Mouse (Mus musculus) ES-CJ7 (cell line): ENCODE measurements at regions not wholly inside any gene's neighbourhood (a gene's known extent, or its start where the extent isn't known, plus 50 kb on each side); places are given as distances from the start of the nearest gene placed in this dataset.

Source experiments
- DNase-seq: peaks from one replicate; pipeline ENCODE4 v3.0.0; 2011; ENCODE audit warnings: low read depth, low spot score

DNA sequence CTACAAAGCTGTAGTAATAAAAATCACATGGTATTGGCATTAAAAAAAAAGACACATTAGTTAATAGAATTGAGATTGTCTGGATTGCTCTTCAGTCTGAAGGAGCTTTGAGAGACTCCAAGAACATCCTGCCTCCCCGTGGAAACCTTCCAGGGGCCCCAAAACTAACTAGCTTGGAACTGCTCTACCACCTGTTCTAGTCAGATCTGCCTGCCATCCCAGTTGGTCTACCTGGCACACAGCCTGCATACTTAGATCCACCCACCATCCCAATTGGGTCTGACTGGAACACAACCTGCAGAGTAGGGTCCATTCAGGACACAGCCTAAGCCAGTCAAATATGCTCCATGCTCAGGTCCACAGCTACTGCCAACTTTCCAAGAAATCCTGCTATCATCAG lies 503.6 kb downstream of the Rapgef2 start:
- no peak for DNase-seq

DNA sequence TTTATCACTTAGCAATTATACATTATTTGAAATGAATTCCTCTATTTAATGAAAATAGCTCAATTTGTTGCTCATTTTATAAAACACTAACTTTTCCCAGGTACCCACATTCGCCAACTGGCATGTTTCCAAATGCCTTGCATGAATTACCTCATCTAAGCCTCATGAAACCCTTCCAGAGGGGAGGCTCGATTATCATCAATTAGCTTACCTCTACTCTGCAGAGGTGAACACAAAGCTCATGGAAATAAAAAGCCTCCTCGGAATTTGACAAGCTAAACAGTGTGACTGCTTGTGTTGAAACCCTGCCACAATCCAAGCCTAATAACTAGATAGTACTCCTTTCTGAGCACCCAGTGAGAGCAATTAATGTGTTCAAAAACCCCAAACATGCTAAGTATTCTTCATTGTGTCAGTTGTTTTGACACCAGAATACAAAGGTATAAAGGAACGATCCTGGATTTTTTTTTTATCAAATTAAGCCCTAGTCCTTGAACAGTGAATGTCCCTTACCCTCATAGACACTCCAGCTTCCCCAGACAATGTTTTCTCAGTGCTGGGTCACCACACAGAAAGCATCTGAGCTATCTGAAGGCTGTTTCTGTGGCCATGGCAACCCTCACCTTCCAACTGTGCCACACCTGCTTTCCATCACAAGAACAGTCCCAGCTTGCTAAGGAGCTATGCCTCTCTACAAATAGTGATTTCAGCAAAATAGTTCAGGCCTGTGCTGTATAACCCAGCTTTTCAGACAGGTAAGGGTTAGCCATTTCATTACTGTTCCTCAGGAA lies 530.4 kb downstream of the Rapgef2 start:
- no peak for DNase-seq

DNA sequence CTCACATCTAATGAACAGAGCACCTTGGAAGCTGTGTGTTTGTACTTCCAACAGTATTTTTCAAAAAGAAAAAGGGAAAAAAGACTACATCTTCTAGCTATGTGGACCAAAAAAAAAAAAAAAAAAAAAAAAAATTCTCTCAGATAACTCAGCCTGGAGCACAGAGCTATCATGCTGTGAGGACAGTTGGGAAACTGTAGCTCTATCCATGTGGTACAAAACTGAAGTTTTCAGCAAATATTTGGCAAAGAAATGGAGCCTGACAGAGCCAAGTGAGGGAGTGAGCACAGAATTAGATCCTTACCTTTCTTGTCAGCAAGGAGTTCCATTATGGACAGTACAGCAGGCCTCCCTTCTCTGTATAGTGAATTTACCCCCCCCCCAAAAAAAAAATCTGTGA lies 550.2 kb downstream of the Rapgef2 start:
- DNase-seq = no peak

DNA sequence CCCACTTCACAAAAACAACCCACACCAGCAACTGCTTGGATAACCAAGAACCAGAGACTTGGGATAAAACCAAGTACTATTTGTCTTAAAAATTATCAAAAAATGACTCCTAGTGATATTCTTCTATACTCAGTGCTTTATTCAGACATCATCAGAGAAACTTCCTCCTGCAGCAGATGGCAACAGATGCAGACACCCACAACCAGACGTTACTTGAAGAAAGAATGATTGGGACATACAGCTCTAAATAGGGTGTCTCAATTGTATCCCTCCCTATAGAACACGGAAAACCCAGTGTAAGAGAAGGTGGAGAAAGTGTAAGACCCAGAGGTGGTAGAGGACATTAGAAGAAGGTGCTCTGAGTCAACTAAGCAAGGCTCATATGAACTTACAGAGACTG lies 569.6 kb downstream of the Rapgef2 start:
- DNase-seq = no peak

DNA sequence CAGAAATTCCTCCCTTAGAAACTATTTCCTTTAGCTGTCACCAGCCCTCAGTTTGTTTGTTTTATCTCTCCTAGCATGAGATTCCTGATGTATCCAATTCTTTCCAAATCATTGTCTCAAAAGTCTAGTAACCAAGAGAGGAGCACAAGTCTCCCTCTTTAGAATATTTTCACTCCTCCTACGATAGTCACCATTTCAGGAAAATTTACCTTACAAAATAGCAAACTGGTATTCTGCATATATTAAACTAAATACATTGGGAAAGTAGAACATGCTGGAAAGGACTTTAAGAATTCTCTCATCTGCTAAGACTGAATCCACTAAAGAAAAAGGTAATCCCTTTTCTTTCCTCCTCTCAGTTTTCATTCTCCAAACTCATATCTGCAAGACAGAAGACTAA lies 578.6 kb downstream of the Rapgef2 start:
- DNase-seq = no peak

DNA sequence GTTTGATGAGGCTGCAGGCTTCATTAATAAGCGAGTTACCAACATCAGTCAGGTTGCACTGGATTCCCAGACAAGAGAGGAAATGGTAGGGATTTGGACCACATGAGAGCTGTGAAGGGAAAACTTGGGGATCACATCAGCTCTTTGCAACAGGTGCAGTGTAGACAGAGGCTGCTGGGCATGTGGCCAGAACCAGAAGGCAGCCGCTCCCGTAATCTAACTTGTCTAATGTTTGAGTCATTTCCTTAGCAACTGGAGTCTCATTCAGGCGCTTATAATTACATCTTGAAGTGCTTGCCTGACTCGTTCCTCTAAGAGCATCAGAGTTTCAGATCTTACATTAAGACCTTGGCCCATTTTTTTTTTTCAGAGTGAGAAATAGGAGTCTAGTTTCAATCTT lies 587.4 kb downstream of the Rapgef2 start:
- DNase-seq = no peak

DNA sequence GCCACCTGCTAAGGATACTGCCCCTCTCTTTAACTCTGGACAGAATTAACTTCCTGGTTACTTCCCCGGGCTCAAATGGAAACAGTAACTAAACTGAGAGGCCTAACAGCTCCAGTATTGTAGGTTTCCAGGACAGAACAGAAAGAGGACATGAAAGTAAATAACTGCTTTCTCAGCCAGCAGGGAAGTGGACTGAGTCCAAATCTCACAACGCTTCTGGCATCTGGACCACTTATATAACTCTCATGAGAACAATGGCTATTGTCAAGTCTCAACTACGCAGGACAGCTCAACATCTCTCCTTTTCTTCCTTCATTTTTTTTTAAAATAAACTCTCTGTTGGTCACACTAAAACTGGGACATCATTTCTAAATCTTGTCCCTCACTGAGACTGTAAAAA lies 594.8 kb downstream of the Rapgef2 start:
- no peak for DNase-seq

DNA sequence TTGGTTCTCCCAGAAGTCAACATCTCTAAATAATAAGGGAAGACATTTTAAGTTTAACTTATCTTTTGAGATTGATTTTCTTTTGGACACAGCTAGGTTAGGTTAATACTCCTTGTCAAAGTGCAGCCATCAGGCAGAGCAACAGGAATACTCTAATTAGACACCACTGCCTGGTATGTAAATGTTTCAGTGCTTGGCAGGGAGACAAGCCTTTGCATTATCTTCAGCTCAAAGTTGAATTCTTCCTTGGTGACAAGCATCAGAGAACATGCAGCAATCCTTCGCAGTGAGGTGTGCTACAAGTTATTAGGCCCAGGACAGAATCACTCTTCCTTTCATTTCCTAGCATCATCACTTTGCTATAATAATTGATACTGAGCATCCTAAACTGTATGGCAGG lies 608.7 kb downstream of the Rapgef2 start:
- no peak for DNase-seq

DNA sequence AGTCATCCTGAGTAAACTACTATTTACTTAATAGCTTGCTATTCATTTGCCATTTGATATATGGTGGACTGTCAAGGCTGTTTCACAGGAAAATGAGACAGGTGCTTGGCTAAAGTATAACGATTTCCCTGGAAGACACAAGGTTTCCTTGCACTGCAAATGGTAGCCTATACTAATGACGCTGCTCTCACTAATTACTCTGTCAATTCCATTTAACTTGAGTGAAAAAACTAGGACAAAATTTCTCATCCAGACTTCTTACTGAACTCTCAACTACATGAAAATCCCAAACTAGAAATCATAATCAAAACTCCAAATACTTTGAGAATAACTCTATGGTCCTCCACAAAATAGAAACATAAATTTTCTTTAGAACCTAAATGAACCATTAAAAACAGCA lies 609.5 kb downstream of the Rapgef2 start:
- DNase-seq = no peak

DNA sequence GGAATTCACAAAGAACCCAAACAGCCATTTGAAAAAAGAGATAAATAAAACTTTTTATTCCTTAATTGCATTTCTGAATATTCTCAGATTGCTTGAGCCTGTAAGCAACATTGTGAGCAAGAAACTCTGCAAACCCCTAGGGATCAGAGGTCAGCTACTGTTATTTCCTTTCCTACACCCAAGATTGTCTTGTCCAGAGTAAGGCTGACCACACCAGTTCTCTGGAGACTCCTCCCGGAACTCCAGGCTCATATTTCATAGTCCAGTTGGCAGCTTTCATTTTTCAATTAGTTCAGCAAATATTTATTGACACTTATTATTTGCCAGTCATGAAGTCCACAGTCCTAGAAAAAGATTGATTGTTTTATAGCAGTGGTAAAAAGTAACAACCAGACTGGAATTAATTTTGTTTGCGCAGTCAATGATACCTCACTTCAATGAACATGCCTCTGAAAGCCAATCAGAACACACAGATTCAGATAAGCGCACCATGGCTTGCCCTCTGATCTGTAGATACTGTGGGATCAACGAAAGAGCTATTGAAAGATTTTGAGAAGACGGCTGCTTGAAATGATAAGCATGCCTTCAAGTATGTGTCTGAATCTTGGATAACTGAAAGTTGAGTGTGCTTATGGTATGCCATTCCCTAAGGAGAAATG lies 611.7 kb downstream of the Rapgef2 start:
- DNase-seq = no peak

DNA sequence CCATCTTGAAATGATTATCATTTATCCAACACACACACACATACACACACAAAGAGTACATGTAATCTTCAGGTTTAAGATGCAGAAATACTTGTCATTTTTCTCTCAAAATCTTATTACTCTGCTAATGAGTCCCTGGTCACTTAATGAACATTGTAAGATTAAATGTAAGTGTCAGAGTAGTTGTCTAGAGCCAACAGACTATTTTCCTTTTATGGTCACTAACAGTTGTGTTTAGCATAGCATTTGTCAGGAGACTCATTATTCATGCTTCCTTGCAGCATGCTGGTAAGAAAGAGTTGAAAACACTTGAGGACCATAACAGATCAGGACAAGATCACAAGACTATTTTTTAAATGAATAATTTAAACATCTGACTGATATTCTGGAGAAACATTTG lies 618.3 kb downstream of the Rapgef2 start:
- no peak for DNase-seq

DNA sequence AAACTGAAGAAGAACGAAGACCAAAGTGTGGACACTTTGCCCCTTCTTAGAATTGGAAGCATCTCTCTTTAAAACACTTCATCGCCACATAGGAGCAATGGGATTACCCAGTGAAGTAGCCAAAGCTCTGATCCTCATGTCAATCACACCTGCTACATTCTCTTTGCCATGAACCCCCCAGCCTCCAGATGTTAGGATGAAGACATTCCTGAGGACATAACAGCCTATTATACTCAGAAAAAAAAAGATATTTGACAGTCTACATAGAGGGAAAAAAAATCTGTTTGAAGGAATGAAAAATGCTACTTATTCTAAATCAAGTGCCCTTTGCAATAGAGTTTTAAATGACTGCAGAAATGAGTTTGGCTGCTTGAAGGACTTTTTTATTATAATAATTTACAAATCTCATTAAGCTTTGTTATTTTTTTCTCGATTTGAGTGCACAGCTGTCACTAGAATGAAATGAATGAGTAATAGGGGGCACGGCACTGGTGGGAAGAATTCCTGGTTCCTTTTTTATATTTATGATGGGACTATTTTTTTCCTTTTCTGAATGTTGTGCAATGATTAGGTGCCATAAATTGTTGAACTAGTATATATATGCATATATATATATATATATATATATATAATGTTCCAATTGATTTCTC lies 618.8 kb downstream of the Rapgef2 start:
- DNase-seq = no peak

DNA sequence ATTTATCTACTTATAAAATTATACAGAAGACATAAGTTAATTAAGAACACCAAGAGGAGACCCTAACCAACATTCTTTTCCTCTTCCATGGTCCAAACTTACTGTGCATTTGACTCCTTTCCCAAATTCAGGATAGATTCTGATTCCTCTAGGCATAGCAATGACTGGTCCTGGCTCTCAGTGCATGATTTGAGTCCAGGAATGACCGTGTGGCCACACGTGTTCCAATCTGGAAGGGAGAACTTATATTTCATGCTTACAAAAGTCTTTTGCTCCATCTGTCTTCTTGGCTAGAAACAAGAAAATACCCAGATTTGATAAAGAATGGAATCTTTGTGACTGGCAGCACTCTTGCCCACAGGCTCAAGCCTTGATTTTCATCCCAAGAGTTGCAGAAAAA lies 638.2 kb downstream of the Rapgef2 start:
- no peak for DNase-seq

DNA sequence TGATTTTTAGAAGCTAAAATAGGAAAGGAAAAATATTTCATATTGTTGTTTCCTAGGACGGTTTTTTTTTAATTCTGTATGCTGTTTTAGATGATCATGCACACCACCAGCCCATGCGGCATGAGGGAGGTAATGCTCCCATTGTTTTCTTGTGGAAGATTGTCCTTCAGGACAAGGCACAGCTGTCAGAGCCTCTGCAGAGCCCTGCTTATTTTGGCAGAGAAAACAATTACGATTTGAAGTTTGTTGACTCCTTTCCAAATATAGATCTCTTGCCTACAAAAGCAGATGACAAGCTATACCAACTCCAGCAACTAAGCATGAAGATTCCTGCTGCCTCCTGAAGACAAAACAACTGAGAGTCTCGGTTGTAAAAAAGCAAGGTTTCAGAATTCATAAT lies 650.9 kb downstream of the Rapgef2 start:
- no peak for DNase-seq

DNA sequence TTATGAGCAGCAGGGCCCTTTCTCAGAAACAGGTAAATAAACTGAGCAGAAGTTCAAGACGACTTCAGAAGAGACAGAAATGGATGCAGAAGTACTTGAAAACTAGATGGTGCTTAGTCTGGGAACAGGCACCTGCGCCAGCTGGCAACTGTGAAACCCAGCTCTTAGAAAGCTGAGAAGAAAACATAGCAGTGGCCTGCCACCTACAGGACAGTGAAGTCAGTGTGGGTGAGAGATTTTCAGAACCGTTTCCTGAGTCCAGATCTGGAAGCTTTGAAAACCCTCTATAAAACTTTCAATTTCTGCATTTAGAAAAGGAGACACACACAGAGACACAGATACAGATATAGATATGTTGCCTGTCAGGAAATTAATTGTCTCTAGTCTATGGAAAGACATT lies 667.4 kb downstream of the Rapgef2 start:
- DNase-seq = peak; percentile 25

DNA sequence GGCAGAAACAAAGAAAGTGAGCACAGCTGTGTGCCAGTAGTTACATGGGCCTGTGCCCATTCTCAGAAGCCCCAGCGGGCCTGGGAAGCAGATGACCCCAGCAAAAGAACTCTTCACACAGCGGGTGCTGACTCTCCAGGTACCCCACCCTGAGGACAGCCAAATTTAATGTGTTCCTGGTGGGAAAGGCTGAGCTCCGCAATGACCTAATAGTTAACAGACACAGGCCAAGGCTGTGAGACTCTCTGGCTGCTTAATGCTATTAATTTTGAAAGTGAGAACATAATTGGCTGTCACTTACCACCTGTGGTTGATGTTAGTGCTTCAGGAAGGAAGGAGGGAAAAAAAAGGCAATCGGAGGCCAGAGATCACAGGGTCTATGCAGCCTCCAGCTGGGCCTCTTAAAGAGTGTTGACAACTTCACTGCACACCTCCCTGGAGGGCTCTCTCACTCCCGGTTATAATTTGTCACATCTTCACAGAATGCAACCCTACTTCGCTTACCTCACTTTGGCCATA lies 691.5 kb downstream of the Rapgef2 start:
- no peak for DNase-seq

DNA sequence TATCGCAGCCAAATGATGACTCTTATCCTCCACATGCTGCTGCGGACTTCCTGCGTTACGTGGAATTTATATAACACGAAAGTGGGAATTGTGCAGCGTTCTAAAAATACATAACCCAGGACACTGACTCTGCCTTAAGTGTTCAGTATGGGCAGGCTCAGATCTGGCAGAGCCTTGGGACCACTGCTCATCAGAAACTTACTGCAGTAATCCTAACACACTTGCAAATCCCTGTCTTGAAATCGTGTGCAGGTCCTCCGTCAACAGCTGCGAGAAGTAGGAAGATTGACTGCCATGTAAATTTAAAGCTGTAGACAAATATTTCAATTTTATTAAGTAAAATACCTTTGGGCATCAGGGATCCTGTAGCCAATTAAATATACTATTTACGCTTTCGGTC lies 692.0 kb downstream of the Rapgef2 start:
- no peak for DNase-seq

DNA sequence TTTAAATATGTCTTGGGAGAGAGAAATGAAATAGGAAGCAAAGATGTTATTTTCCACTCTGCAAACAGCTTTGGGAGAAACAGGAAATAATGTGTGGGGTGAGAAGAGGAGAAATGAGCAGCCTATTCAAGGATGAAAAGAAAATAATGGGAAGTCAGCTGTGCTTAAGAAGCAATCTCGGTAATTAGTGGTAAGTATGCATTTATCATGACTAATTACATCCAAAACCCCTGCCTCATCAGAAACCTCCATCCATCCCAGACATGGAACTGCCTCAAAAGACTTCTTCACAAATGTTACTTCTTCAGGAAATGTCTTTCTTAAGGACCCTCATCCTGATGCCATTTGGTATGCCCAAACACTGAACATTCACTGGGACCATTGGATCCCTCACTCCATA lies 699.7 kb downstream of the Rapgef2 start:
- DNase-seq = no peak

DNA sequence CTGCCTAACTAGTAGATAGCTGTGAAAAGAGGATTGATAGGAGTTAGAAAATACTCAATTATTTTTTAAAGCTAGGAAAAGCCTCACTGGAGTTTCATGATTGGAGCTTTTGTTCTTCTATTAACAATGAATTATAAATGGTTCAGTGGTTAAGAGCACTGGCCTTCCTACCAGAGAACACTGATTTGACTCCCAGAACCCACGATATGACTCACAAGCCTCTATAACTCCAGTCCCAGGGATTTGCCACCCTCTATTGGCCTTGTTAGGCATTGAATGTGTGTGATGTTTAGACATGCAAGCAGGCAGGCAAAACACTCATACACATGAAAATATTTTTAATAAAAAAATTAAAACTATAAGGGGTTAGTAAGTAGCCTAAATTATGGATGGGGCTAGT lies 704.4 kb downstream of the Rapgef2 start:
- no peak for DNase-seq

DNA sequence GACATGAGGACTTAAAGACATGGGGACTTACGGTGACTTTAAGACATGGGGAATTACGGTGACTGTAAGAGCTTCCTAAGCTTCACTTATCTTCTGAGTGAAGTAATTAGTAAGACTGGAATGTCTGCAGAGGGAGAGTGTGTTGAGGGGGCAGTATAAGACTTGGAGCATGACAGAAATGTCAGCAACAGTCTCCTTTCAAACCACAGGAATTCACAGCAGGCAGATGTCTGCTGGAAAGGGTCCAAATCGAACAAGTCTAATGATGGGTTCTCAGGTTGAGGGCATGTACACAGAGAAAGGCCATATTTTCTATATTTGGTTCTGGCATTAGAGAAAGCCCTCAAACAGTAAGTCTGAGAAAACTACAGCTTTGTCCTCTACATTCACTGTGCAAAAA lies 705.2 kb downstream of the Rapgef2 start:
- DNase-seq = no peak

DNA sequence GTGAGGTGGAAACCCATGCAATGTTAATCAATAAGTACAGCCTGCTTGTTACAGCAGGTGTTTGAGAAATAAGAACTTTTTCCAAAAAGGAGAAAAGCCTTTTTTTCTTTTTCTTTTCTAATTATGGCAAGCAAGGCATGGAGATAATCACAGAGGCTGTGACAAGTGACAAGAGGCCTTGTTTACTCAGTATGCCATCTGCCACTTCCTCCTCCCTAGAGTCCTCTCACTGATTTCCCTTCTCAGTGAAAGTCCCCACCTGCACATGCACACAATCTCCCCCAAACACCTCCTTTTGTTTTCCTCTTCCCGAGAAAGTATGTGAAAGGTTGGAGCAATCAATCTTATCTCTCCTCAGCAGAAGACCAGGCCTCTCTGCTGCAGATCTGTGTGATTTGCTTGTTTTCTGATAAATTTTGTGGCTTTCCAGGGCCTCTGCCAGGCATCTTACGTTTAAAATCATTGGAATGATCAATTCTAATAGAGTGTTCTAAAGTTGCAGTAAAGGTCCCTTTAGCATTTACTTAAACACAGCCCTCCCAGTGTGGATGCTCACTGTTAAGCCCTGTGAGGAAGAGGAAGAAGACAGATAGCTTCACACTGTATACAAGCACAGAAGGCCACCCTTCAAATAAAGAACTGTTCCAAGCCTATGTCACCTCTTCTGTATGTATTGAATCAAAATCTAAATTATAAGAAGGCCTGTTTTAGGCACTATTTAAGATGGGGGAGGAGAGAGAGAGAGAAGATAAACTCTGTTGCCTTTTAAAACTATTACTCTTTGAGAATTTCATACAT lies 710.5 kb downstream of the Rapgef2 start:
- DNase-seq = no peak

DNA sequence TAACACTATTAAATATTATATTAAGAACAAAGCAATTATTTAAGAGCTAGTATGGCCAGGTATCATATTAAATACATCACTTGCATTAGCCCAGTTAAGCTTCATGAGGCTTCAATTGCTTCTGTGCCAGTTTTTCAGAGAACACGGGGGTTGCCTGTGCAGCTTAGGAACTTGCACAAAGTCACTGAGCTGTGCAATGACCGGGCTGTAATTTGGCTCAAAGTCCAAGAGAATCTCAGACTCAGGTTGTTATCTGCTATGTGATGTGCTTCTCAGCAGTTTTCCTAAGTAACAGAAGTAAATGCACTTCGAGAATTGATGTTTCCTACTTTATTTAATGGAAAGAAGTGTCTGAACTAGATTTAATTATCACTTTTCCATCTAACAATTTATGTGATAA lies 711.5 kb downstream of the Rapgef2 start:
- DNase-seq = no peak
